Mouse (Mus musculus): ENCODE data around the gene Abcb5.
"Not testable (repeated sequence)": the region's sequence is repeated elsewhere in the genome, so short reads cannot be mapped to it uniquely, and the experiment has no call there.

Abcb5 gene

DNA sequence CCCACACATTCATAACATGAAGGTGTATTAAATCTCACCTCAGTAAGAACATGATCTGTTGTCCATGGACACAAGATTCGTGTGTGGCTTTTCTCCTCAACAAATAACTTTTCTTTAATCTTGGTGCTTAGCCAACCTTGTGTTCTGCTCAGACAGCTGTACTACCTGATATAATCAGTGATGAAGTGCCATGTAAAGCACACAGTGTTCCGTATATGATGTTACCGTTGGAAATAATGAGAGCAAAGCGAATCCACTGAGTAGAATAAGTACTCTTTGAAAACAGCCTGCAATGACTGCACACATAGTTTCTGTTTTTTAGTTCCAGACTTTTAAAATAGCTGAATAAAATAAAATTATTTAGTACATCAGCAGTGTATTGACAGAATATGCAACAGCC lies at the start of gene Abcb5:
Gene Abcb5 (minus strand): TSS at position 101 of the 400 bp plus-strand sequence.
- DNase-seq (ENCODE audit: low spot score in 2 of 2), result no peak

DNA sequence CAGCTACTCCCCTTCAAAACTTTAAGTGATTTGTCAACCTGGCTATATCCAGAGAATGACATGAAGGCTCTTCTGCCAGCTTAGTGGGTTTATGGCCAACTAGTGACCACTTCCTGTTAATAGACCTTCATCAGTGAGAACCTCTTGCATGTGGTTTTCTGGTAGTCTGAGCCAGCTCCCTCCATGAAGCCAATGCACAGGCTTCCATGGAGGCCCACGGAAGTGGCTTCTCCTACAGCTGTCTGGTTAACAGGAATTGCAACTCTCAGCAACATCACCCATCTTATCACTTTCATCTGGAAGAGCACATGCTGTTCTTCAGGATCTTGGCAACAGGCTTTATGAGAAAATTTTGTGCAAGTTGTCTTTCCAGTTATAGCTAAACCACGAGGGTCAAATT lies 33.0 kb upstream of the Abcb5 start:
- DNase-seq (ENCODE audit: low spot score in 2 of 2), result no peak

DNA sequence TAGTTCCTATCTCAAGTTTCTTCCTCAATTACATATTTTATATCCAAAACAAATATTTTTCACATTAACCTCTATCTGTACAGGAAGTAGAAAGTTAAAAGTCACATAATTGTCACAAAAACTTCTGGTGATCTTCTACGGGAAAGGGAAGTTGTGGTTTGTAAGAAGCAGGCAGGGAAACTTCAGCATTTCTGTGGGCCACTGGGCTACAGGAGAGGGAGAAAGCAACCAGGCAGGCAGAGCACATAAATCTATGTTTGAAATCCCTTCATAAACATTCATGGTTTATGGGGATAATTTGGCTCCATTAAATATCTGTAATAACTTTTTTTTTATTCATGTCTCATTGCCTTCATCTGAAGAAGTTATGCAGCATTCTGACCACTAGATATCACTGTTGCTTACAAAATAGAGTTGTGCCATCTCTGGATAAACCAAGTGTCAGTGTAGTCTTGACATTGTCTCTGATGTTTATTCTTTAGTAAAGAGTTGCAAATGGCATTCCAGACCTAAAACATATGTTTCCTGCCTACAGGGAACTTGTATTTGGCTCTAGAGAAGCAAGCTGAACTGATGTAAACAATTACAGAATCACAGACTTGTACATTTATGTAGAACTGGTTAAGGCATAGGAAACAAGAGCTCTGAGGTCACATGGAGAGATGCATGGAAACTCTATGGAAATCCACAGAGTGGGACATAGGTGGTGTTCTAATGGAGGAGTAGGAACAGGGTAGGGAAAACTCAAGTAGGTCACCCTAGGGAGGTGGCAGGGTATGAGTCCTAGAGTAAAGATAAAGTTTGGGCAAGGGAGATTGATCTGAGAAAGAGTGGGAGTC lies 28.3 kb upstream of the Abcb5 start:
- no peak for DNase-seq (ENCODE audit: low spot score in 2 of 2)

DNA sequence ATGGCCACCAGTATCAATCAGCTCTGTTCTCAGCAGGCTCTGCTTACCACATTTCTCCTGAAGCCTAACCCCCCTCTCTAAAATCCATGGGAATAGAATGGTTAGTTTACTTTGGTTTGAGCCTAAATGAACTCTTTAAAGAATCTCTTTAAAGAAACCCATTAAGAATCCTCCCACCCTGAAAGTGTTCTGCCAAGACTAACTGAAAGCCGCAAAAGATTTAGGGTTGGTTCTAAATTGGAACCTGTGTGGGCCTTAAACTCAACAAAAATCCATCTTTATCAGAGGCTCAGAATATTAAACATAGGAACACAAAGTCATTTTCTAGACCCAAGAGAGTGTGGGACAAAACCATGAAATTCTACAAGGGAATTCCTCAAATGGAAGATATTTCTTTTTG lies 18.6 kb upstream of the Abcb5 start:
- peak in 1 of 2 experiments; percentile 11 for DNase-seq (ENCODE audit: low spot score in 2 of 2)

DNA sequence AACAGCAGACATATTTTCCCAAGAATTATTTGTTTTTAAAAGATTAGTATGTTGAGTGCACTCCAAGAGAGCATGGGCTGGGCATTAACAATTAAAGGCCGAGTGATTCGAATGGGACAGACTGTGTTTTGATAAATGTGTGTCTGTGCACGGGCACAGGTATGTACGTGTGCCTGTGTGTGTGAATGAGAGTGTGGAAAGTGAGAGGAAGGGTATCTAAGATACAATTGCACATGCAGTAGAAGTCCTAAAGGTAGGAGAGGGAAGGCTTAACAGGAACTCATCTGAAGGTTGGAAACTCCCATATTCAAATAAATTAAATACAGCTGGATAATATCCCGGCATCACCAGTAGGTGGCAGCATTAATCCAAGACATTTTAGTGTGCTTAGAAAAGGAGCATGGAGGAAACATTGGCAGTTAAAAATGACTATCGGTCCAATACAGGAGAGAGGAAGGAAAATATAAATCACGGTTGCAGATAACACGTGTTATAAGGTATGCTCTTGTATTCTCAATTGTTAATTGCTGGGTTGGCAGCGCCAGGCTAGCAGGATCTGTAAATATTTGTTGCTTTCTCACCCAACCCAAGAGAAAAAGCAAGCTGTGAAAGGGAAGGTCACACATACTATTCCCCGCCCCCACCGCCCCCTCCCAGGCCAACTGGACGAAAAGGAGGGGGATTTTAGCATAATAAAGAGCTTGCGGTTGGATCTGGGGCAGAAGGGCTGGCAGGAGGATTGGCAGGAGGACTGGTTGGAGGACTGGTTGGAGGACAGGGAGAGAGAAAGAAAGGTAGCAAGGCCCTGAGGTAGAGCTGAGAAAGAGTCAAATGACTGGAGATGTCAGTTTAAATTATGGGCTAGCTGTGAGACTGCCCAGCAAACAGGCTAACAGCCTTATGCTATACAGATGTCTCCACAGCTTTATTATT lies 35.6 kb downstream of the Abcb5 start:
- peak; percentile 75 to 82 for DNase-seq (ENCODE audit: low spot score in 2 of 2)

DNA sequence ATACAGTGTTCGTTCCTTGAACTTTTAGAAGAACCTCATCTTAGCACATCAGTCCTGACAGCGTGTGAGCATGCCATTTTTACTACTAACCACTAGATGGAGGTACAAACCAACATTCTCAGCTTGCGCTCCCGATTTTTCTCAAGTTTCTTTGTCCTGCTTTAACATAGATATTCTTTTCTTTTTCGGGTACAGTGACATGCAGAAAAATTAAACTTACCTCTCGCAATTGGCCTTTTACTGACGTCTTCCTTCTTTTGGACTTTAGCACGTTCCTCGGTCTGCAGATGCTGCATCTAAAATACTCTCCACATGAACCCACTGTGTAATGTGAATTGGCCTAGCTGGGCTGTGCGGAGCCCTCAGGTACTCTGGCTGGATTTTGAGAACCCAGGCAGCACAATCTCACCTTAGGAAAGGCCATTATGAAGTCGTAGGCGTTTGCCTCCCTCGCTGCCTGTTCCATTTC lies 39.4 kb downstream of the Abcb5 start:
- DNase-seq (ENCODE audit: low spot score in 2 of 2), result peak; percentile 27 to 41

DNA sequence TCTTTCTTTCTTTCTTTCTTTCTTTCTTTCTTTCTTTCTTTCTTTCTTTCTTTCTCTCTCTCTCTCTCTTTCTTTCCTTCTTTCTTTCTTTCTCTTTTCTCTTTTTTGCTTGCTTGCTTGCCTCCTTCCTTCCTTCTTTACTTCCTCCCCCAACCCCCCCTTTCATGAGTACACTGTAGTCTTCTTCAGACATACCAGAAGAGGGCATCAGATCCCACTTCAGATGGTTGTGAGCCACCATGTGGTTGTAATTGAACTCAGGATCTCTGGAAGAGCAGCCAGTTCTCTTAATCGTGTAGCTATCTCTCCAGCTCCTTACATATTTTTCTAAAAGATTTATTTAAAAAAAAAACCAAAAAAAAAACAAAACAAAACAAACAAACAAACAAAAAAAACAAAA lies 42.3 kb downstream of the Abcb5 start:
- not testable (repeated sequence) for DNase-seq (ENCODE audit: low spot score in 2 of 2)

DNA sequence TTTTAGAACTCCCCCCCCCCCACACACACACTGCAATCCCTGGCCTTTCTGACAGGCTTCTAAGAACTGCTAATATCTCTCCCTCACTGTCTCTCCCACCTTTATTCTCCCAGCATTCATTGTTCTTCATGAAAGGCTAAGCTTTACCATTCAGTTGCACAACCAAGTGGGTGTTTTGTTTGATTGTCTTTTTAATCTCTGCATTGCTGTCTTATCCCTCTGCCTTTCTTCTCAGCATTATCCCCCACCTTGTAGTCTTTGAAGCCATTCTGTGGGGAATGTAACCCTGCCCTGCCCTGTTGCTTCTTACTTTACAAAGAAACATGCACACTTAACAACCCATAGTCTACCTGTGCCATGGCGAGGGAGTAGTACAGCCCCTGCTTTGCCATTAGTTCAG lies 48.5 kb downstream of the Abcb5 start:
- no peak for DNase-seq (ENCODE audit: low spot score in 2 of 2)

DNA sequence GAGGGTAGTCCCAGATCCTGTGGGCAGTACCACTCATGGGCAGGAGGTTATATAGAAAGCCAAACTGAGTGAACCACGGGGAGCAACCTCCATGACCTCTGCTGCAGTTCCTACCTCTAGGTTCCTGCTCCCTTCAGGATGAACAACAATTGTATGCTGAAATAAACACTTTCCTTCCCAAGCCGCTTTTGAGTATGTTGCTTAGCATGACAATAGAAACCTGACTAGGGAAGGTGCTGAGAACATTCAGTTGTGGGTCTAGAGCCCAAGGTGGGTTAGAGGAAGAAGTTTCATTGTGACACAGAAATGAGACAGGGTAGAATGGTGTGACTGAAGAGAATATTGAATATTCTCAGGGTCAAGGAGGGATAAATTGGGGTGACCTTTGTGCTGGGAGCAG lies 55.9 kb downstream of the Abcb5 start:
- no peak for DNase-seq (ENCODE audit: low spot score in 2 of 2)

DNA sequence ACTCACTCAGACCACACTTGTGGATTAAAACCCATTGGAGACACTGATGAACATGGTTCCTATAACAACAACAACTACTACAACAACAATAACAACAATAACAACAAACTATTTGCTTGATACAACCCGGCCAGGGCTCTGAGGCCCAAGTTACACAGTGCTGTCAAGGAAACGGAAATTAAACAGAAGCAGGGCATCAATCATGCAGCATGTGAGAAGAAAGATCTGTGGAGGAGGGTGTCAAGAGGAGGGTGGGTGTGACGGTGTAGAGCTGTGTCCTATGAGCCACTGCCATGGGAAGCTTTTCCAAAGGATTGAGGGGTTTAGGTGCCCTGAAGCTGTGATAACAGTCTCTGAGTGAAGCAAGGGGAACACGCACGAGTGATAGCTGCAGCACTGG lies 64.0 kb downstream of the Abcb5 start:
- DNase-seq (ENCODE audit: low spot score in 2 of 2), result no peak

DNA sequence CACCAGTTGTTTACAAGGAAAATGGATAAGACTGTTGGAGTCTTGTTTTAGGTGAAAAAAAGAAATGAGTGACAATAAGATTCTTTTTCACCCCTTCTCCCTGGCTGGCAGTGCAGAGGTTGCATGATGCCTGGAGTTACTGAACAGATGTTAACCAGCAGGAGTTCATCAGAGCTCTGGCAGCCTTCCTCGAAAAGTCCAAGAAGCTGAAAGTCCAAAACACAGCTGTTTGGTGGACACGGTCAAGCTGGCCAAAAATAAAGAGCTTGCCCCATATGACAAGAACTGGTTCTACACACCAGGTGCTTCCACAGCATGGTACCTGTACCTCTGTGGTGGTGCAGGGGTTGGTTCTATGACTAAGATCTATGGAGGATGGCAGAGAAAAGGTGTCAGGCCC lies 78.3 kb downstream of the Abcb5 start:
- no peak for DNase-seq (ENCODE audit: low spot score in 2 of 2)

DNA sequence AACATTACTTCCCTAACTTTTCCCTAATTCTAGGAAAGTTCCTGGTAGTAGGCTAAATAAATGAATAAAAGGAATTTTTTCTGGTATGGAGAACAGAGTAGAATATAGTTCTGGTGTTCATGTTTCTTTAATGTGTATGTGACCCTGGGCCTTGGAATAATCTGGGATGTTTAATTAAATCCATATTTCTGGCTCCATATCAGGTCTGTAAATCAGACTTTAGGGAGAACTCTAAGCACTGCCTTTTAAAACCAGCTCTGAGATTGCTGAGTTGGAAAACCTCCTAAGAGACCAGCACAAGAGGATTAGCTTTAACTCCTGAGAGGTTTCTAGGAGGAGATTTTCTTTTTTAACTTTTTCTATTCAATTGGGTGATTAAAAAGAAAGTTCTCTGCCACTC lies 83.4 kb downstream of the Abcb5 start:
- no peak for DNase-seq (ENCODE audit: low spot score in 2 of 2)

DNA sequence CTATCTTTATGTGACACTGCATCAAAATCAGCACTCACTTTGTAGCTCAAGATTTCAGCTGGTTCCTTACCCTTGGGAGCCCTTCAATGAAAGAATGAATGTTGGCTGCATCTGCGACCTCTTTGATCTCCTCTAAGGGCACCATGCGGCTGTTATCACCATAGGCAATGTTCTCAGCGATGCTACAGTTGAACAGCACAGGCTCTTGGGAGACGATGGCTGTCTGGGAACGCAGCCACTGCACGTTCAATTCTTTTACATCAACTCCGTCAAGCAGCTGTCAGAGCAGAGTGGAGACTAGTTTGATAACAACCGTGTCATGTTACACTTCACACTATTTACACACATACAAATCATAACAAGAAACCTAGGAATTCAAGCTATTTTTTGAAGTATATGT lies 93.5 kb downstream of the Abcb5 start:
- DNase-seq (ENCODE audit: low spot score in 2 of 2), result no peak

DNA sequence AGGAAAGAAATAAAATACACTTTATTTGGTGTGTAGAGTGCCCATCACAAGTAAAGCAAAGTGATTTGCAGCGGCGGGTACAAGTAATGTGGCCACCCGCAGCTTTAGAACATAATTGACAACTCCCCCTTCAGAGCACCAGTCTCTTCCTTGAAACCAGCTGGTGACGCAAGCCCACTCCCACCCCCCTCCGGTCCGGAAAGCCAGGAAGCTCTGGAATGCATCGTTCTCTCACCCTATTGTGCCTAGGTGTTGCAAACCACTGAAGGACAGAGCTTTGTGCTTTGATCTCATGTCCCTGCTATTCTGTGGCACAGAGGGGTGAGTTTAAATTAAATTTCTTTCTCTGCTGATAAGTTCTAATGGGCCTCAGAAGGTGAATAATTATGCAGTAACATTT lies 110.1 kb downstream of the Abcb5 start:
- no peak for DNase-seq (ENCODE audit: low spot score in 2 of 2)

DNA sequence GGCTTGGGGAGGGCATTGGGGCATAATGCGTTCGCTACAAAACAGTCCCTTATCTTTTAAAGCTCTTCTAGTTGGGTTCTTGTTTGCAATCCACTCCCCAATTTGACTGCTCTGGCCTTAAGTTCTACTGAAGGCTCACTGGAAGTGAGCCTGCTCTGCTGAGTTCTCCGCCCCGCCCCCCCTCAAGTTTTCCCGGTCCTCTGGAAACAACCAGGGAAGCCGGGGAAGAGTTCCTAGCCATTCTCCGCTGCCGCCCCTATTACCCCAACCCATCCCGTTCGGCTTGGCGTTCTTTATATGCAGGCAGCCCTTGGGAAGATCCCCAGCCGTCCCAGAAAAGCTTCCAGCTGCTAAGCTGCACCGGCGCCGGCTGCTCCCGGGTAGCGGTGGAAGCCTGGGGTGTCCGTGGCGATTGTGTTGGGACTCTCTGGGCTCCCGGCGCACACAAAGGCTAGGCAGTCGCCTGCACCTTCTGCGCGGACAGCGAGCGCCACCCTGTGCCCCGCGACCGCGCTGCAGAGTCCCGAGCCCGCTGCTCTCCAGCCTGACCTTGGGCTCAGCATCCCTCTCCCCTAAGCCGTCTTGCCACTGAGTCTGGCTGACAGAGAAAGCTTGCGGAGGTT lies 111.3 kb downstream of the Abcb5 start:
- peak; percentile 53 to 55 for DNase-seq (ENCODE audit: low spot score in 2 of 2)

DNA sequence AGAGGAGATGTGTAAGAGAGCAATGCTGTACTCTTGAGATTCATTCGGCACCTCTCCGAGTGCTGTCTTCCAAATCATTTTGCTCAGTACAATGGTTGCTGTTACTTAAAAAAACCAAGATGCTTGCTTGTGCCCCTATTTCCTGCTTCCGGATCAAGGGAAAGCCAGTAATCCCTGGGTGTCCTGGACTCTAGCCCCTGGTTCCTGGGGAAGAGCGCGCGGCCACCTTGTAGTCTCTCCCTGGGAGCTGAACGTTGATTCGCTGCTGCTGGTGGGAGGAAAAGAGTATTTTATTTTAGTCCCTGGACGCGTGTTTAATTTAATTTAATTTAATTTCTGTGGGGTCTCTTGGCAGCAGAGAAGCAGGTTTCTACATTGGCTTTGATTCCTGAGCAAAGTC lies 111.8 kb downstream of the Abcb5 start:
- no peak for DNase-seq (ENCODE audit: low spot score in 2 of 2)

DNA sequence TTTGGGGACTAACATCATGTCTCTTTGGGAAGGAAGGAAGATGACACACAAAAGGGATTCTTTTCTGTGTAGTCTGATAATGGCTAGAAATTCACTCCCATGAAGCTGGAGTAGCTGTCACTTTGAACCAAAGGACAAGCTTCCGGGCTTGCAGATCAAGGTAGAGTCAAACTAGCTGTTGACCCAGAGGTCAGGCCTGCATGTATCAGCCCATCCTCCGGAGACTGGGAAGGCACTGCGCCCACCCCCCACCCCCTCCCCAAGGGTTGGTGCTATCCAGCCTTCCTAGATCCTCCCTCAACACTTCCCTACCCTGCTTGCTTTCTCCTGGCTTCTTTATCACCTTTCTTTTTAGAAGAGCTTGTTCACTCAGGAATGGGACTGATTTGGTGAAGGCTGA lies 112.9 kb downstream of the Abcb5 start:
- no peak for DNase-seq (ENCODE audit: low spot score in 2 of 2)

DNA sequence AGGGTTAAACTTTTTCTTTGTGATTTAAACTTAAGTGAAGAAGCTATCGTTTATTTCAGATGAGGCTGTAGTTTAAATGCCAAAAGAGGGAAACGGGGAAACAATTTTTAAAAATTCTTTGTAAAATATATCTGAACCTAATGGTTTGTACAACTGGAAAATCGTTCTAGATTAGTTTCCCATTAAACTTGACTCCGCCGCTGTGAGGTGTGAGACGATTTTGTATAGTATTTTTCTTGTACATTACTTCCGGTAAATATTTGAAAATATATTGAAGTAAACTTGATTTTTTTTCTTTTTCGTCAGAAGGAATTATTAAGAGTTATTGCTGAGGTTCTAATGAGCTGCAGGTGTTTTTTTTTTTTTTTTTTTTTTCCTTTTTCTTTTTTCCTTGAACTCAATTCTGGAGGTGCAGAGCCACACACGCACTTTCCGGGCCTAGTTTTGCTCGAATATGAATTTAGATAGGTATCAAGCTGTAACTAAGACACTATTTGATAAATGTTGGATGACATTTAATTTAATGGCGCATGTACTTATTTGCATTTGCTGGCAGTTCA lies 115.3 kb downstream of the Abcb5 start:
- DNase-seq (ENCODE audit: low spot score in 2 of 2), result no peak

DNA sequence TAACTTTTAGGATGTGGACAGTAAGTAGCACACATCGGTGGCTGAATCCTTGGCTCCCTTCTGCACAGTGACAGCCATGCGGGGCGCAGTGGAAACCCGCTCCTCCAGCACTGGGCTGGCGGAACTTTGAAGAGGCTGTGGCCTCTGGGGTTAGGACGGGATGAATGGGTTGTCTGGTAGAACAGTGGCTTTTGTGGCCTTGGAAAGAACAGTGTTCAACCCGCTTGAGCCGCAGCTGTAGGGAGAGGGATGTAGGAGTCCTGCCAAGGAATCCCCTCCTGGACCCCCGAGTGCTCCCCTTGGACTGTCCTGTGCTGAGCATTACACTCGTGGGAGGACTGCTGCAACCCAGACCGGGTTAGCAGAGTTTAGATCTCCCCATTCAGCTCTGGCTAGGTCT lies 116.2 kb downstream of the Abcb5 start:
- no peak for DNase-seq (ENCODE audit: low spot score in 2 of 2)

DNA sequence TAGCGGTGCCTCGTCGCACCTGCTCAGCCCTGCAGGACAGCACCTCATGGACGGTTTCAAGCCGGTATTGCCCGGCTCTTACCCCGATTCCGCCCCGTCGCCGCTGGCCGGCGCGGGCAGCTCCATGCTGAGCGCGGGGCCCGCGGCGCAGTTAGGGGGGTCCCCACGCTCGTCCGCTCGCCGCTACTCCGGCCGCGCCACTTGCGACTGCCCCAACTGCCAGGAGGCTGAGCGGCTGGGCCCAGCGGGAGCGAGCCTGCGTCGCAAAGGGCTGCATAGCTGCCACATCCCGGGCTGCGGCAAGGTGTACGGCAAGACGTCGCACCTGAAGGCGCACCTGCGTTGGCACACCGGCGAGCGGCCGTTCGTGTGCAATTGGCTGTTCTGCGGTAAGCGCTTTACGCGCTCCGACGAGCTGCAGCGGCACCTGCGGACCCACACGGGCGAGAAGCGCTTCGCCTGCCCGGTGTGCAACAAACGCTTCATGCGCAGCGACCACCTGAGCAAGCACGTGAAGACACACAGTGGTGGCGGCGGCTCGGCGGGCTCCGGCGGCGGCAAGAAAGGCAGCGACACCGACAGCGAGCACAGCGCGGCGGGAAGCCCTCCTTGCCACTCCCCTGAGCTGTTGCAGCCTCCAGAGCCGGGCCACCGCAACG lies 116.9 kb downstream of the Abcb5 start:
- no peak for DNase-seq (ENCODE audit: low spot score in 2 of 2)

DNA sequence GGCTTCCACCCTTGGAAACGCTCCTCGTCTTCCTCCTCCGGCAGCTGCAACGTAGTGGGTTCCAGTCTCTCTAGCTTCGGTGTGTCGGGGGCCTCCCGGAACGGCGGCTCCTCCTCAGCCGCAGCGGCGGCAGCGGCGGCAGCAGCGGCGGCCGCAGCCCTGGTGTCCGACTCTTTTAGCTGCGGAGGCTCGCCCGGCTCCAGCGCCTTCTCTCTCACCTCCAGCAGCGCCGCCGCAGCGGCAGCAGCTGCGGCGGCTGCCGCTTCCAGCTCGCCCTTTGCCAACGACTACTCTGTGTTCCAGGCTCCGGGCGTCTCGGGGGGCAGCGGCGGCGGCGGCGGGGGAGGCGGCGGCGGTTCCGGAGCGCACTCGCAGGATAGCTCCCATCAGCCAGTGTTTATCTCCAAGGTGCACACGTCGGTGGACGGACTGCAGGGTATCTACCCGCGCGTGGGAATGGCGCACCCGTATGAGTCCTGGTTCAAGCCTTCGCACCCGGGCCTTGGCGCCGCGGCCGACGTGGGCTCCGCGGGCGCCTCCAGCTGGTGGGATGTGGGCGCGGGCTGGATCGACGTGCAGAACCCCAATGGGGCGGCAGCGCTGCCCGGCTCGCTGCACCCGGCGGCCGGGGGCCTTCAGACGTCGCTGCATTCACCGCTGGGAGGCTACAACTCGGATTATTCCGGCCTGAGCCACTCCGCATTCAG lies 117.6 kb downstream of the Abcb5 start:
- no peak for DNase-seq (ENCODE audit: low spot score in 2 of 2)

Measured in right cerebral cortex, adult 2 months (tissue).